Mouse (Mus musculus) stomach, embryonic 14.5 days (tissue): ENCODE results near the gene Gm20388. TPM values are rescaled to one million over a fixed set of nuclear protein-coding genes. Genes with fewer than 3 reads are reported as not detected.
A peak's percentile ranks its signal among the peaks of the same experiment; 100 is the strongest.

Experiments used
- ATAC-seq: fragments of 200-750 bp; cut with Nextera tagmentation; 2 replicates; pipeline ENCODE4 v1.8.0; 2017; ENCODE audit warnings: low read depth, moderate TSS enrichment; ENCODE audit not compliant: insufficient number of reproducible peaks, insufficient read depth, low FRiP score
- H3K27ac ChIP-seq: fragments of 300-500 bp; sonication (generic); 2 replicates; pipeline ENCODE4 v1.5.1; 2014; ENCODE audit warnings: mild to moderate bottlenecking, low read length, moderate library complexity, mixed read lengths
- H3K27me3 ChIP-seq: fragments of 300-500 bp; sonication (generic); 2 replicates; pipeline ENCODE4 v1.6.1; 2014; ENCODE audit warnings: low read length, control low read depth, mixed read lengths; ENCODE audit not compliant: control insufficient read depth, insufficient read depth
- H3K36me3 ChIP-seq: fragments of 300-500 bp; sonication (generic); 2 replicates; pipeline ENCODE4 v1.6.1; 2014; ENCODE audit warnings: mild to moderate bottlenecking, control low read depth, low read length, moderate library complexity, mixed read lengths; ENCODE audit not compliant: control insufficient read depth, insufficient read depth
- H3K4me1 ChIP-seq: fragments of 300-500 bp; sonication (generic); 2 replicates; pipeline ENCODE4 v1.6.1; 2014; ENCODE audit warnings: low read length, control low read depth, mixed read lengths; ENCODE audit not compliant: control insufficient read depth, insufficient read depth
- H3K4me2 ChIP-seq: fragments of 300-500 bp; sonication (generic); replicated peaks from 2 replicates; pipeline ENCODE4 v1.6.1; 2014; ENCODE audit warnings: low read depth, low read length, control low read depth
- H3K4me3 ChIP-seq: fragments of 300-500 bp; sonication (generic); 2 replicates; pipeline ENCODE4 v1.5.1; 2014; ENCODE audit warnings: low read depth, low read length, control low read depth
- H3K9ac ChIP-seq: fragments of 300-500 bp; sonication (generic); replicated peaks from 2 replicates; pipeline ENCODE4 v1.6.1; 2014; ENCODE audit warnings: low read depth, mild to moderate bottlenecking, control low read depth, low read length, moderate library complexity, mixed read lengths
- H3K9me3 ChIP-seq: fragments of 300-500 bp; sonication (generic); 2 replicates; pipeline ENCODE4 v1.6.1; 2016; ENCODE audit warnings: low read depth, low read length, control low read depth; ENCODE audit not compliant: control insufficient read depth
- WGBS: fragments of 180-500 bp; shearing (Covaris S2); extraction: QIAGEN DNeasy Blood & Tissue Kit; methylation state at CpG from one replicate; pipeline ENCODE4 v1.1.7; 2014; 5-methylcytosine and 5-hydroxymethylcytosine counted together
- polyA plus RNA-seq: library from polyadenylated mRNA; unstranded; fragments of >200 nt; fragmentation: Nextera tagmentation; extraction: Ambion mirVana; gene quantifications from 2 replicates; pipeline ENCODE4 v1.2.1, GENCODE M21; 2014

Gene Gm20388
- polyA plus RNA-seq, 1 experiment from 2014 or later = 11.4 TPM

GRCm38 (mm10) chr8:121889810-121890785, 1979.5 kb downstream of the Gm20388 start:
- no peak overlapping the region for H3K9ac ChIP-seq
- H3K27me3 ChIP-seq = no peaks in the 10 kb centered on the region
- H3K9me3 ChIP-seq = no peaks in the 10 kb centered on the region
- no peak overlapping the region for H3K4me2 ChIP-seq
- H3K36me3 ChIP-seq = peaks cover 22% of the 10 kb centered on the region; the same call in 1 of the 2 replicates
- H3K27ac ChIP-seq = no peak overlapping the region
- ATAC-seq = 0 out of 2 replicates have a peak, but pooled peaks have one; percentile 43
- no peaks in the 10 kb centered on the region for H3K4me1 ChIP-seq
- H3K4me3 ChIP-seq = no peak overlapping the region
- WGBS = 72% methylated on average over 15 of the region's 15 CpGs

- WGBS = 75% methylated on average over 5 of the region's 5 CpGs
- no peak for ATAC-seq
- no peak overlapping the region for H3K4me3 ChIP-seq
Observed at GRCm38 (mm10) chr8:121892875-121893274, 1982.2 kb downstream of the Gm20388 start.

GRCm38 (mm10) chr8:121895910-121896309, 1985.3 kb downstream of the Gm20388 start:
- Histone ChIP-seq H3K27me3 (no peaks in the 10 kb centered on the region), H3K36me3 (peaks cover 4% of the 10 kb centered on the region; the same call in 1 of the 2 replicates), H3K27ac (no peak overlapping the region), H3K9ac (no peak overlapping the region), H3K9me3 (no peaks in the 10 kb centered on the region), H3K4me1 (peaks cover 32% of the 10 kb centered on the region), H3K4me2 (no peak overlapping the region), H3K4me3 (no peak overlapping the region)
- WGBS = 74% methylated on average over 7 of the region's 7 CpGs
- no peak for ATAC-seq

More at GRCm38 (mm10) chr8:121892875-121893274, 1982.2 kb downstream of the Gm20388 start:
- Histone ChIP-seq H3K27me3 (no peaks in the 10 kb centered on the region), H3K9me3 (no peaks in the 10 kb centered on the region), H3K4me1 (peaks cover 15% of the 10 kb centered on the region), H3K27ac (no peak overlapping the region), H3K9ac (no peak overlapping the region), H3K36me3 (peaks cover 5% of the 10 kb centered on the region; the same call in 1 of the 2 replicates), H3K4me2 (no peak overlapping the region)

- no peak overlapping the region for H3K4me3 ChIP-seq
- H3K36me3 ChIP-seq = peaks cover 4% of the 10 kb centered on the region; the same call in 1 of the 2 replicates
- no peaks in the 10 kb centered on the region for H3K27me3 ChIP-seq
- ATAC-seq = no peak
- 38% methylated on average over 12 of the region's 12 CpGs for WGBS
- peak overlapping the region; percentile 96 for H3K27ac ChIP-seq
- H3K9ac ChIP-seq = no peak overlapping the region
- H3K9me3 ChIP-seq = no peaks in the 10 kb centered on the region
- 0 out of 2 replicates have a peak overlapping the region, but pooled peaks have one; percentile 36 for H3K4me2 ChIP-seq
- peaks cover 35% of the 10 kb centered on the region for H3K4me1 ChIP-seq
Observed at GRCm38 (mm10) chr8:121896476-121897145, 1986.0 kb downstream of the Gm20388 start.

GRCm38 (mm10) chr8:121897205-121897604, 1986.6 kb downstream of the Gm20388 start:
- peak overlapping the region; percentile 36; the same call in 1 of the 2 replicates for H3K4me2 ChIP-seq

GRCm38 (mm10) chr8:121897871-121898381, 1987.3 kb downstream of the Gm20388 start:
- peak; percentile 44; the same call in 1 of the 2 replicates for ATAC-seq
- Histone ChIP-seq H3K27me3 (no peaks in the 10 kb centered on the region), H3K27ac (peak overlapping the region; percentile 96), H3K36me3 (peaks cover 4% of the 10 kb centered on the region; the same call in 1 of the 2 replicates), H3K4me1 (peaks cover 43% of the 10 kb centered on the region), H3K4me2 (peak overlapping the region; percentile 36), H3K4me3 (peak overlapping the region; percentile 11; the same call in 1 of the 2 replicates), H3K9ac (no peak overlapping the region), H3K9me3 (no peaks in the 10 kb centered on the region)
- 11% methylated on average over 7 of the region's 7 CpGs for WGBS

More at GRCm38 (mm10) chr8:121897205-121897604, 1986.6 kb downstream of the Gm20388 start:
- no peaks in the 10 kb centered on the region for H3K9me3 ChIP-seq
- peaks cover 39% of the 10 kb centered on the region for H3K4me1 ChIP-seq
- peaks cover 4% of the 10 kb centered on the region; the same call in 1 of the 2 replicates for H3K36me3 ChIP-seq
- 62% methylated on average over 9 of the region's 9 CpGs for WGBS
- H3K27me3 ChIP-seq = no peaks in the 10 kb centered on the region
- peak overlapping the region; percentile 96 for H3K27ac ChIP-seq
- no peak overlapping the region for H3K4me3 ChIP-seq
- ATAC-seq = no peak
- no peak overlapping the region for H3K9ac ChIP-seq

GRCm38 (mm10) chr8:121898401-121898931, 1987.8 kb downstream of the Gm20388 start:
- Histone ChIP-seq H3K27ac (peak overlapping the region; percentile 96), H3K9me3 (no peaks in the 10 kb centered on the region), H3K27me3 (no peaks in the 10 kb centered on the region), H3K4me3 (peak overlapping the region; percentile 11; the same call in 1 of the 2 replicates), H3K4me1 (peaks cover 43% of the 10 kb centered on the region), H3K4me2 (peak overlapping the region; percentile 36), H3K36me3 (peaks cover 4% of the 10 kb centered on the region; the same call in 1 of the 2 replicates), H3K9ac (no peak overlapping the region)
- 4% methylated on average over 4 of the region's 4 CpGs for WGBS
- ATAC-seq = peak; percentile 93
